Mouse (Mus musculus) mesoderm, embryonic 11.5 days (tissue): Measurements from ENCODE around the gene Slc34a3.

ENCODE experiments used
- DNase-seq: peaks from one replicate; pipeline ENCODE4 v3.0.0-alpha.2; 2012; ENCODE audit warnings: low read depth, low spot score

Slc34a3 gene

GRCm38 (mm10) chr2:25252331-25252730, 18.2 kb upstream of the Slc34a3 start:
- DNase-seq: no peak

GRCm38 (mm10) chr2:25246183-25247072, 12.3 kb upstream of the Slc34a3 start, which contains the start of gene AL732309.1:
TSS of gene AL732309.1 (minus strand) at chr2:25246863.
- no peak for DNase-seq

- no peak for DNase-seq
These were observed 10.0 kb upstream of the Slc34a3 start for GRCm38 (mm10) chr2:25244144-25244543.

- DNase-seq: no peak
These were observed 9.2 kb upstream of the Slc34a3 start for GRCm38 (mm10) chr2:25243342-25243741.

- DNase-seq: no peak
These were observed 7.9 kb upstream of the Slc34a3 start, which contains the start of the genes Rnf208 and Cysrt1 for GRCm38 (mm10) chr2:25242101-25242506. TSS of gene Rnf208 (plus strand) at chr2:25242255. TSS of gene Cysrt1 (minus strand) at chr2:25242452.

- DNase-seq: no peak
These were observed 7.2 kb upstream of the Slc34a3 start for GRCm38 (mm10) chr2:25241438-25241775.

GRCm38 (mm10) chr2:25240723-25241437, 6.7 kb upstream of the Slc34a3 start:
- DNase-seq: peak; percentile 79

GRCm38 (mm10) chr2:25240310-25240709, 6.1 kb upstream of the Slc34a3 start:
- DNase-seq: no peak

GRCm38 (mm10) chr2:25239766-25240165, 5.6 kb upstream of the Slc34a3 start:
- no peak for DNase-seq

- DNase-seq: no peak
These were observed 3.9 kb upstream of the Slc34a3 start for GRCm38 (mm10) chr2:25238106-25238505.

- no peak for DNase-seq
These were observed 3.4 kb upstream of the Slc34a3 start for GRCm38 (mm10) chr2:25237522-25237921.

- DNase-seq: no peak
These were observed 2.5 kb upstream of the Slc34a3 start, which contains the start of gene Rnf224 for GRCm38 (mm10) chr2:25236614-25237013. TSS of gene Rnf224 (minus strand) at chr2:25236787.

- no peak for DNase-seq
These were observed 522 bp upstream of the Slc34a3 start for GRCm38 (mm10) chr2:25234551-25235220.

GRCm38 (mm10) chr2:25233421-25233820, 743 bp downstream of the Slc34a3 start:
- DNase-seq: no peak

- DNase-seq: no peak
These were observed 3.1 kb downstream of the Slc34a3 start for GRCm38 (mm10) chr2:25231038-25231437.

- DNase-seq: no peak
These were observed 3.6 kb downstream of the Slc34a3 start for GRCm38 (mm10) chr2:25230581-25230980.

- DNase-seq: no peak
These were observed 4.6 kb downstream of the Slc34a3 start for GRCm38 (mm10) chr2:25229582-25229981.

- DNase-seq: no peak
These were observed 5.1 kb downstream of the Slc34a3 start for GRCm38 (mm10) chr2:25228995-25229530.

GRCm38 (mm10) chr2:25228431-25228889, 5.7 kb downstream of the Slc34a3 start:
- DNase-seq: peak; percentile 87

GRCm38 (mm10) chr2:25227406-25227805, 6.8 kb downstream of the Slc34a3 start:
- DNase-seq: no peak

- no peak for DNase-seq
These were observed 7.3 kb downstream of the Slc34a3 start for GRCm38 (mm10) chr2:25226864-25227263.
